Mouse (Mus musculus) small intestine, adult 2 months (tissue): ENCODE results near the gene Rps18.

Experiments used
- CTCF ChIP-seq: fragments of 200-500 bp; IDR thresholded peaks from 2 replicates; pipeline ENCODE4 v1.5.1; 2012; ENCODE audit warnings: low read depth, mild to moderate bottlenecking, control low read depth, inconsistent platforms, low read length, moderate library complexity, mixed read lengths; ENCODE audit not compliant: insufficient replicate concordance, insufficient read length; ENCODE audit errors: extremely low read depth
- POLR2A ChIP-seq: fragments of 200-500 bp; IDR thresholded peaks from 2 replicates; pipeline ENCODE4 v1.6.1; 2012; ENCODE audit warnings: low read depth, mild to moderate bottlenecking, control low read depth, inconsistent platforms, low read length, moderate library complexity

DNA sequence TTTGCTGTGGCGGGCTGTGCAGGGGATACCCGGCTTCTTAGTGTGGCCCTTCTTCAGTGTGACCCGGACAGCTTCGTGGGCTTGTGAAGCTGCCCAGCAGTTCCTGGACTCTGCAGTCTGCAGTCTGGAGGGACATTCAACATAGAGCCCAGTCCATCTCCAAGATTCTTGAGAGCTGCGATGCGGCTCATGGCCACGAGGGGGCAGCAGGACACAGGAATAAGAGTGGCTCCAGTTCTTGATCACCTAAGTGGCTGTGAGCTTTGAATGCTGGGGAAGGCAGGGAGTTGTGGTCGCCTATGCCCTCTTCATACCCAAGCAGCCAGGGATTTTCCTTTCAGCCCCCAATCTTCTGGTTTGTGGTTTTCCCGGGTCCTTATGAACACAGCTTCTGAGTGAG lies 12.7 kb upstream of the Rps18 start:
- peak; percentile 82 for TF ChIP-seq CTCF
- TF ChIP-seq POLR2A = no peak; the same call in 1 of the 2 replicates
